Mouse (Mus musculus) neural tube, embryonic 12.5 days (tissue): ENCODE measurements at regions not wholly inside any gene's neighbourhood (a gene's known extent, or its start where the extent isn't known, plus 50 kb on each side); places are given as distances from the start of the nearest gene placed in this dataset.

ENCODE experiments used
- ATAC-seq: fragments of 200-750 bp; cut with Nextera tagmentation; 2 replicates; pipeline ENCODE4 v1.8.0; 2017; ENCODE audit warnings: low read depth, mild to moderate bottlenecking, moderate TSS enrichment, moderate library complexity; ENCODE audit not compliant: low FRiP score
- H3K27ac ChIP-seq: fragments of 300-500 bp; sonication (generic); 2 replicates; pipeline ENCODE4 v1.5.1; 2016
- H3K27me3 ChIP-seq: fragments of 300-500 bp; sonication (generic); replicated peaks from 2 replicates; pipeline ENCODE4 v1.6.1; 2016; ENCODE audit warnings: mild to moderate bottlenecking
- H3K36me3 ChIP-seq: fragments of 300-500 bp; sonication (generic); 2 replicates; pipeline ENCODE4 v1.6.1; 2016; ENCODE audit warnings: mild to moderate bottlenecking
- H3K4me1 ChIP-seq: fragments of 300-500 bp; sonication (generic); 2 replicates; pipeline ENCODE4 v1.6.1; 2016
- H3K4me2 ChIP-seq: fragments of 300-500 bp; sonication (generic); replicated peaks from 2 replicates; pipeline ENCODE4 v1.6.1; 2016; ENCODE audit warnings: mild to moderate bottlenecking
- H3K4me3 ChIP-seq: fragments of 300-500 bp; sonication (generic); 2 replicates; pipeline ENCODE4 v1.5.1; 2016
- H3K9ac ChIP-seq: fragments of 300-500 bp; sonication (generic); 2 replicates; pipeline ENCODE4 v1.6.1; 2016; ENCODE audit warnings: mild to moderate bottlenecking
- H3K9me3 ChIP-seq: fragments of 300-500 bp; sonication (generic); 2 replicates; pipeline ENCODE4 v1.6.1; 2016; ENCODE audit warnings: mild to moderate bottlenecking
- WGBS: fragments of 180-500 bp; shearing (Covaris S2); methylation state at CpG from one replicate; pipeline ENCODE4 v1.1.7; 2016; 5-methylcytosine and 5-hydroxymethylcytosine counted together

DNA sequence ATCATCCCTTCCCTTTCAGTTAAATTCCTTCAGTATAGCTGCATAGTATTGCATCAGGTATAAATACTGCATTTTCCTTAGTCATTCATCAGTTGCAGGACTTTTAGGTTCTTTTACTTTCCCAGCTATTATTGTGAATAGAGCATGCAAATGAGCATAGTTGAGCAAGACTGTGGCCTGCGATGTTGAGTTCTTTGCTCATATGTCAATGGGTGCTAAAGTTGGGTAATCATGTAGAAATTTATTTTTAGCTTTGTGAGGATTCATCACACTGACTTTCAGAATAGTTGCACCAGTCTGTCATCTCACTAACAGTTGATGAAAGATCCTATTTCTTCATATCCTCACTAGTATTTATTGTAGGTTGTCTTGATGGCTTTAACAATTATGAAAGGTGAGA is 380.3 kb upstream of the Arrdc3 start:
- H3K9ac ChIP-seq: no peak overlapping the region
- no peak overlapping the region for H3K27ac ChIP-seq
- no peaks in the 10 kb centered on the region for H3K27me3 ChIP-seq
- WGBS: 85% methylated on average over 1 of the region's 1 CpGs
- H3K4me2 ChIP-seq: no peak overlapping the region
- H3K4me1 ChIP-seq: no peaks in the 10 kb centered on the region
- H3K9me3 ChIP-seq: no peaks in the 10 kb centered on the region
- H3K36me3 ChIP-seq: no peaks in the 10 kb centered on the region
- no peak for ATAC-seq
- H3K4me3 ChIP-seq: no peak overlapping the region

DNA sequence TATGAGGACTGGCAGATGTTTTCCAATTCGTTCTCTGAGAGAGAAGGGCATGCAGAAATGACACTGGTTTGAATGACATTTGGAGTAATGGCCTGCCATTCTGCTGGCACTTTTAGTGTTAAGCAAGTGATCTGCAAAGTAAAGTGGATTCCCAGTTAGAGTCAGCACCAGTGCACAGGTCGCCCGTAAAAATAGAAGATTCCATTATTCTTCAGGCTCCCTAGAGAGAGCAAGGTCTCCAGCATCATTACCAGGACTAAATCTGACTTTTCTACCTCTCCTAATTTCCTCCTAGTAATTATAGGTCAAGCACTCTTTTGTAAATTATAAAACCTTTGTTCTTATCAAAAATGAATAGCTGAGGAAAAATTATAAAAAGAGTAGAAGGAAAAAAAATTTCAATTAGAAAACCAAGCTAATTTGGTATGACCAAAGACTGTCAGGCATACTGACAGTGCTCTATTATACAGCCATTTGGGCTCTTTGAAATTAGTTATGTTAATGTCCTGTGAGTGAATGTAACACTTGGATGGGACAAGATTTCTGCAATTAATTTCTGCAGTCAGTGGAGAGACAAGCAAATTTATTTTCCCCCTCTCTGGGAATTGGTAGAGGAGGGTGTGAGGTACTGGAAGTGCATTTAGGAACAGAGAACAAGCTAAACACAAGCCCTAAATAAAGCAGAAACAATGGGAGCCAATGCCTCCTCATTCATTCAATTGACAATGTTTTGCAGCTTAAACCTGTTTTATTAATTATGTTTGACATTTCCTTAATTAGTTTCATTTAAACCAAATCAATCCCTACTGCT is 368.8 kb upstream of the Arrdc3 start:
- H3K9me3 ChIP-seq: no peaks in the 10 kb centered on the region
- no peaks in the 10 kb centered on the region for H3K27me3 ChIP-seq
- no peak overlapping the region for H3K4me2 ChIP-seq
- peak; percentile 88 for ATAC-seq
- no peak overlapping the region for H3K9ac ChIP-seq
- no peaks in the 10 kb centered on the region for H3K4me1 ChIP-seq
- WGBS: 32% methylated on average over 3 of the region's 3 CpGs
- H3K36me3 ChIP-seq: no peaks in the 10 kb centered on the region
- no peak overlapping the region for H3K27ac ChIP-seq
- no peak overlapping the region for H3K4me3 ChIP-seq

DNA sequence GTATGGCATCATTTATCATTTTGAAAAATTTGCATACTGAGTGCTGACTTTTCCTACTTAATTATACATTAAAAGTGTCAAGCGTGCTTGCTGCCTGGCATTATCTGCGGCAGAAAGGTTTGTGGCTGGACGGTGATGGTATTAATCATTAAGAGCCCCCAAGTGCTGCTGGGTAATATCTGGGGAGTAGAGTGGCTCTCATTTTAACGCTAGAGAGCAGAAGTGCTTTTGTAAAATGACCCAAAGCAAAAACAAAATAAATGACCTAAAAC is 368.3 kb upstream of the Arrdc3 start:
- WGBS: 32% methylated on average over 4 of the region's 4 CpGs
- H3K27ac ChIP-seq: no peak overlapping the region
- H3K9me3 ChIP-seq: no peaks in the 10 kb centered on the region
- no peak overlapping the region for H3K9ac ChIP-seq
- no peak overlapping the region for H3K4me3 ChIP-seq
- H3K27me3 ChIP-seq: no peaks in the 10 kb centered on the region
- ATAC-seq: peak; percentile 82
- no peak overlapping the region for H3K4me2 ChIP-seq
- H3K4me1 ChIP-seq: no peaks in the 10 kb centered on the region
- no peaks in the 10 kb centered on the region for H3K36me3 ChIP-seq

DNA sequence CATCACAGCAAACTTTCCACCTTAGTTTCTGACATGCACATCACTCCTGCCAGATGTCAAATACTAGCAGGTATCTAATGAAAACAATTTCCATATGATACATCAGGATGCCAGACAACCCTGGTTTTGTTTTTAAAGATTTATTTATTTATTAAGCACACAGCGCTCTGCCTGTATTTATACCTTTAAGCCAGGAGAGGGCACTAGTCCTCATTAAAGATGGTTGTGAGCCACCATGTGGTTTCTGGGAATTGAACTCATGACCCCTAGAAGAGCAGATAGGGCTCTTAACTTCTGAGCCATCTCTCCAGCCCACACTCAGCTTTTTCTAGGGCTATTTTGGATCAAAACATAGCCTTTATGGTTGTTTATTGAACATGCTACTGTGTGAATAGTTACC is 364.3 kb upstream of the Arrdc3 start:
- no peak overlapping the region for H3K4me2 ChIP-seq
- WGBS: 75% methylated on average over 1 of the region's 1 CpGs
- H3K9ac ChIP-seq: no peak overlapping the region
- H3K27me3 ChIP-seq: no peaks in the 10 kb centered on the region
- H3K4me3 ChIP-seq: no peak overlapping the region
- no peak overlapping the region for H3K27ac ChIP-seq
- ATAC-seq: no peak
- H3K9me3 ChIP-seq: no peaks in the 10 kb centered on the region
- H3K4me1 ChIP-seq: no peaks in the 10 kb centered on the region
- no peaks in the 10 kb centered on the region for H3K36me3 ChIP-seq

DNA sequence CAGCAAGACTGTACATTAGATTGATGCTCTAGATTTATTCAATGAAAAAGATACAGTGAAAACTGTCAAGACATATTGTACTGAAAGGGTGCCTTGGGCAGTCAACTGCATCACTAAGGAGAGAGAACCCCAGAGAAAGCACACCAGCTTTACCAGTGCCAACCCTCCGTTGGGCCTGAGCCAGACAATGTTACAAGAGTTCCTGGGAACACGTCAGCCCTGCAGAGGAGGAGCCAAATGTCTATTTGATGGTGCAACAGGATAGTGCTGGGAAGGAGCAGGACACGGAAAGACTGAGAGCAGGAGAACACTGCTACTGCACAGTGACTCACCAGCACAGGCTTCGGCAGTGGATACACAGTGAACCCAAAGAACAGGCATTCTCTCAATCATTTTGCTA is 363.4 kb upstream of the Arrdc3 start:
- H3K27ac ChIP-seq: no peak overlapping the region

DNA sequence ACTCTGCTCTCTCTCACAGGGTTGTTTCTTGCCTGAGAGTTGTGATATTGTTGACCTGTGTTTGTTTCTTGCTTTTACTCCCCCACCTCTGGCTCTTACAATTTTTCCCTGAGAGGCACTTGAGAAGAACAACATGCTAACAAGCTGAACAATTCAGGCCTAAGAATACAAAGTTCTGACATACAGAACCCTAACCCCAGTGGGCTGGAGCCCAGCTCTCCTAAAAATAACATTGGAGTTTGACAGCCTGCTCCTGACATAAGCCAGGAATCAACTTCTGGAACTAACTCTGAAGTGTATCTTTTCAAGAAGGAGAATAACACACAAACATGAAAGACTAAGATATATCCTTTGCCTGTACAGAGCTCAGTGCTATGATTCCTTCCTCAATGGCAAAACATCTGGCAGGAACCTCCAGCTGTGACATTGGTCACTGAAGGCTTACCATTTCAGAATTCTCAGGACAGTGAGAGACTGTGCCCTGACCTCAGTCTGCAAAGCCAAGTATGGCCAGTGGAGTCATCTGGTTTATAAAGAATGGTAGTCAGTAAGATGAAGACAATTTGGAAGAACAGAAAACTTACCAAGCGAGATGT is 347.3 kb upstream of the Arrdc3 start:
- no peak overlapping the region for H3K9ac ChIP-seq
- H3K36me3 ChIP-seq: no peaks in the 10 kb centered on the region
- ATAC-seq: no peak
- no peak overlapping the region for H3K27ac ChIP-seq
- H3K4me2 ChIP-seq: no peak overlapping the region
- WGBS: 86% methylated on average over 1 of the region's 1 CpGs
- H3K4me1 ChIP-seq: no peaks in the 10 kb centered on the region
- H3K9me3 ChIP-seq: no peaks in the 10 kb centered on the region
- H3K27me3 ChIP-seq: no peaks in the 10 kb centered on the region
- H3K4me3 ChIP-seq: no peak overlapping the region

More for the DNA sequence above, 363.4 kb upstream of the Arrdc3 start:
- H3K9ac ChIP-seq: no peak overlapping the region
- no peaks in the 10 kb centered on the region for H3K27me3 ChIP-seq
- H3K9me3 ChIP-seq: no peaks in the 10 kb centered on the region
- H3K36me3 ChIP-seq: no peaks in the 10 kb centered on the region
- H3K4me1 ChIP-seq: no peaks in the 10 kb centered on the region
- WGBS: 78% methylated on average over 4 of the region's 4 CpGs
- no peak overlapping the region for H3K4me2 ChIP-seq
- no peak for ATAC-seq
- H3K4me3 ChIP-seq: no peak overlapping the region

DNA sequence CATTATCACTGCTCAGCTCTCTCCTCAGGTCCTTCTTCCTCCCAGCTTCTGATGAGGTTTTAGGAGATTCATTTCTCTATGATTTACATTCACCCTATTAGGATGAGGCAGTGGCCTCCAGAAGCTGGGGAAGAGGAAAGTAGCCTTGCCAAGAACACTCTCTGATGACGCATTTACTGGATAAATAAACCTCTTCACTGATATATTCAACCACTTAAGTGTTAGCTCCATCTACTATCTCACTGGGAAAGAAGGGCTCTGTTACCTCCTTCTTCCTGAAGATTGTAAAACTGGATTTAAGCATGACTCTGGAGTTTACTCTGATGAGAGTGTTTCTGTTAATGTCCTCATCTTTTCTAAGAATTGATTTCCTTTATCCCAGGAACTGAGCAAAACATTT is 338.2 kb upstream of the Arrdc3 start:
- Histone ChIP-seq H3K36me3 (no peaks in the 10 kb centered on the region), H3K9me3 (no peaks in the 10 kb centered on the region), H3K4me2 (no peak overlapping the region), H3K27ac (no peak overlapping the region), H3K27me3 (no peaks in the 10 kb centered on the region), H3K4me3 (no peak overlapping the region), H3K9ac (no peak overlapping the region), H3K4me1 (no peaks in the 10 kb centered on the region)
- ATAC-seq: no peak
- 81% methylated on average over 1 of the region's 1 CpGs for WGBS

DNA sequence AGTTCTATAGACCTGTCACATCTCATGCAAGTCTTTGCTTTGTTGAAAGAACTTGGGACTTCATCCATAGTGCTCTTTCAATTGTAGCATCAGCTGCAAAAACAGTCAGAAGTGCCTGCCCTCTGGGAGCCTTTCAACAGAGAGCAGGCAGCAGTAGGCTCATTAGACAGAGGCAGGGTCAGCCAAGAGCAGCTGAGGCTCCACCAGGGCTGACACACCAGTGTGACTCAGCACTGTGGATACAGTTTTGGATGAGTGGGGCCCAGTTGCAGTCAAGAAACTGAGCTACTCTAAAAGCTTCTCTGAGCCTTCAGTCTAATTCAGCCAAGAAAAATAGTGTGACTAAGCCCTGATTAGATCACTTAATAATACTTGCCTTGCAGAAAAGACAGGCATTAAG is 326.0 kb upstream of the Arrdc3 start:
- H3K27me3 ChIP-seq: no peaks in the 10 kb centered on the region
- H3K9me3 ChIP-seq: no peaks in the 10 kb centered on the region
- no peak overlapping the region for H3K9ac ChIP-seq
- no peak overlapping the region for H3K4me3 ChIP-seq
- H3K36me3 ChIP-seq: no peaks in the 10 kb centered on the region
- ATAC-seq: 0 out of 2 replicates have a peak, but pooled peaks have one; percentile 58
- no peak overlapping the region for H3K27ac ChIP-seq
- H3K4me1 ChIP-seq: no peaks in the 10 kb centered on the region
- H3K4me2 ChIP-seq: no peak overlapping the region
